Mouse (Mus musculus) MEL (cell line): ENCODE results near the gene Nsg1. TPM values are rescaled to one million over a fixed set of nuclear protein-coding genes. Genes with fewer than 3 reads are reported as not detected.

Source experiments
- DNase-seq: peaks from one replicate; pipeline ENCODE4 v3.0.0; 2011; ENCODE audit warnings: low read depth, low spot score
- H3K27ac ChIP-seq: 2 replicates; pipeline ENCODE4 v1.5.1; 2012; ENCODE audit warnings: low read depth, mild to moderate bottlenecking, control low read depth, low read length, moderate library complexity; ENCODE audit not compliant: control insufficient read depth
- H3K27me3 ChIP-seq, 2 experiments: fragments of 150-350 bp in 1 of 2; sonication (generic) in 1 of 2; 2 replicates each; pipeline ENCODE4 v1.6.1; 2012; ENCODE audit warnings: low read length in 2 of 2, mild to moderate bottlenecking in 2 of 2, improper control_type of control experiment in 1 of 2, moderate library complexity in 1 of 2; ENCODE audit not compliant: insufficient read depth in 2 of 2, control insufficient read depth in 1 of 2
- H3K36me3 ChIP-seq, 2 experiments: 2 replicates each; pipeline ENCODE4 v1.6.1; 2012 to 2014; ENCODE audit warnings: low read length in 2 of 2, improper control_type of control experiment in 1 of 2, inconsistent platforms in 1 of 2, mild to moderate bottlenecking in 1 of 2; ENCODE audit not compliant: insufficient read depth in 2 of 2, control insufficient read depth in 1 of 2
- H3K4me1 ChIP-seq, 2 experiments: fragments of 150-350 bp in 1 of 2; sonication (generic) in 1 of 2; 2 replicates each; pipeline ENCODE4 v1.6.1; 2012; ENCODE audit warnings: low read length in 2 of 2, improper control_type of control experiment in 1 of 2, mild to moderate bottlenecking in 1 of 2; ENCODE audit not compliant: insufficient read depth in 2 of 2, control insufficient read depth in 1 of 2
- H3K4me3 ChIP-seq, 2 experiments: fragments of 150-350 bp in 1 of 2; sonication (generic) in 1 of 2; 2 replicates each; pipeline ENCODE4 v1.5.1; 2012; ENCODE audit warnings: low read depth in 2 of 2, low read length in 2 of 2, mild to moderate bottlenecking in 2 of 2, moderate library complexity in 2 of 2, control low read depth in 1 of 2, improper control_type of control experiment in 1 of 2; ENCODE audit not compliant: control insufficient read depth in 1 of 2, insufficient read depth in 1 of 2
- H3K79me2 ChIP-seq: 2 replicates; pipeline ENCODE4 v1.6.1; 2012; ENCODE audit warnings: mild to moderate bottlenecking, low read length, moderate library complexity; ENCODE audit not compliant: control insufficient read depth, poor library complexity, insufficient read depth
- H3K9ac ChIP-seq: 2 replicates; pipeline ENCODE4 v1.6.1; 2012; ENCODE audit warnings: low read depth, mild to moderate bottlenecking, control low read depth, low read length, moderate library complexity; ENCODE audit not compliant: control insufficient read depth, poor library complexity, severe bottlenecking
- H3K9me3 ChIP-seq: fragments of 150-350 bp; sonication (generic); replicated peaks from 2 replicates; pipeline ENCODE4 v1.6.1; 2012; ENCODE audit warnings: mild to moderate bottlenecking, low read length, improper control_type of control experiment, moderate library complexity; ENCODE audit not compliant: insufficient read depth
- CHD1 ChIP-seq: IDR thresholded peaks from 2 replicates; pipeline ENCODE4 v1.6.1; 2012; ENCODE audit warnings: low read depth, mild to moderate bottlenecking, inconsistent platforms, low read length, improper control_type of control experiment
- CHD2 ChIP-seq: IDR thresholded peaks from 2 replicates; pipeline ENCODE4 v1.6.1; 2011; ENCODE audit warnings: low read length, improper control_type of control experiment
- ELF1 ChIP-seq: IDR thresholded peaks from 2 replicates; pipeline ENCODE4 v1.6.1; 2014; ENCODE audit warnings: low read depth, mild to moderate bottlenecking, inconsistent platforms, low read length, improper control_type of control experiment, moderate library complexity
- EP300 ChIP-seq, 2 experiments: IDR thresholded peaks; 2 replicates each; pipeline ENCODE4 v1.6.1; 2011; ENCODE audit warnings: improper control_type of control experiment in 2 of 2, low read length in 2 of 2, low read depth in 1 of 2, mild to moderate bottlenecking in 1 of 2
- GABPA ChIP-seq: IDR thresholded peaks from 2 replicates; pipeline ENCODE4 v1.6.1; 2012; ENCODE audit warnings: low read depth, mild to moderate bottlenecking, inconsistent platforms, low read length, improper control_type of control experiment, moderate library complexity
- HCFC1 ChIP-seq: IDR thresholded peaks from 2 replicates; pipeline ENCODE4 v1.6.1; 2012; ENCODE audit warnings: low read depth, mild to moderate bottlenecking, inconsistent platforms, low read length, improper control_type of control experiment, moderate library complexity
- MAFK ChIP-seq: IDR thresholded peaks from 2 replicates; pipeline ENCODE4 v1.6.1; 2011; ENCODE audit warnings: low read depth, mild to moderate bottlenecking, low read length, improper control_type of control experiment, borderline replicate concordance
- MAZ ChIP-seq: IDR thresholded peaks from 2 replicates; pipeline ENCODE4 v1.6.1; 2012; ENCODE audit warnings: low read depth, mild to moderate bottlenecking, inconsistent platforms, low read length, improper control_type of control experiment
- MYC ChIP-seq: IDR thresholded peaks from 2 replicates; pipeline ENCODE4 v1.6.1; 2011; ENCODE audit warnings: low read depth, mild to moderate bottlenecking, low read length, improper control_type of control experiment, moderate library complexity
- NELFE ChIP-seq: IDR thresholded peaks from 2 replicates; pipeline ENCODE4 v1.6.1; 2011; ENCODE audit warnings: low read depth, low read length, improper control_type of control experiment
- NRF1 ChIP-seq: IDR thresholded peaks from 2 replicates; pipeline ENCODE4 v1.6.1; 2014; ENCODE audit warnings: low read depth, mild to moderate bottlenecking, inconsistent platforms, low read length, improper control_type of control experiment, moderate library complexity; ENCODE audit not compliant: poor library complexity, insufficient read depth, severe bottlenecking
- POLR2A ChIP-seq, 2 experiments: IDR thresholded peaks; 2 replicates each; pipeline ENCODE4 v1.6.1; 2011 to 2012; ENCODE audit warnings: low read length in 2 of 2, mild to moderate bottlenecking in 2 of 2, control low read depth in 1 of 2, improper control_type of control experiment in 1 of 2, low read depth in 1 of 2, moderate library complexity in 1 of 2; ENCODE audit not compliant: control insufficient read depth in 1 of 2, insufficient read depth in 1 of 2, poor library complexity in 1 of 2
- RCOR1 ChIP-seq: IDR thresholded peaks from 2 replicates; pipeline ENCODE4 v1.6.1; 2012; ENCODE audit warnings: low read depth, mild to moderate bottlenecking, inconsistent platforms, low read length, improper control_type of control experiment
- SIN3A ChIP-seq: IDR thresholded peaks from 2 replicates; pipeline ENCODE4 v1.6.1; 2012; ENCODE audit warnings: low read length, improper control_type of control experiment, inconsistent platforms
- SMC3 ChIP-seq: IDR thresholded peaks from 2 replicates; pipeline ENCODE4 v1.6.1; 2011; ENCODE audit warnings: low read depth, low read length, improper control_type of control experiment
- TAL1 ChIP-seq: IDR thresholded peaks from 2 replicates; pipeline ENCODE4 v1.6.1; 2012; ENCODE audit warnings: mild to moderate bottlenecking, inconsistent platforms, low read length, moderate library complexity, mixed read lengths
- TCF12 ChIP-seq: IDR thresholded peaks from 2 replicates; pipeline ENCODE4 v1.6.1; 2014; ENCODE audit warnings: low read depth, mild to moderate bottlenecking, inconsistent platforms, low read length, improper control_type of control experiment, moderate library complexity
- USF1 ChIP-seq: IDR thresholded peaks from 2 replicates; pipeline ENCODE4 v1.6.1; 2014; ENCODE audit warnings: low read depth, mild to moderate bottlenecking, inconsistent platforms, low read length, improper control_type of control experiment, moderate library complexity
- USF2 ChIP-seq, 2 experiments: IDR thresholded peaks; 2 replicates each; pipeline ENCODE4 v1.6.1; 2011 to 2012; ENCODE audit warnings: improper control_type of control experiment in 2 of 2, low read length in 2 of 2, borderline replicate concordance in 1 of 2, inconsistent platforms in 1 of 2, low read depth in 1 of 2, mild to moderate bottlenecking in 1 of 2; ENCODE audit not compliant: insufficient read depth in 1 of 2
- ZKSCAN1 ChIP-seq: IDR thresholded peaks from 2 replicates; pipeline ENCODE4 v1.6.1; 2012; ENCODE audit warnings: low read depth, mild to moderate bottlenecking, inconsistent platforms, low read length, improper control_type of control experiment, moderate library complexity
- polyA plus RNA-seq, 2 experiments: library from polyadenylated mRNA; stranded (reverse) in 1 of 2; unstranded in 1 of 2; fragments of >175 nt in 1 of 2; fragments of >200 nt in 1 of 2; gene quantifications; 2 replicates each; pipeline versions ENCODE4 v1.2.1 to v1.2.4; 2012; ENCODE audit warnings: low replicate concordance in 2 of 2, low read depth in 1 of 2; ENCODE audit not compliant: insufficient read length in 2 of 2, insufficient read depth in 1 of 2, missing spikeins in 1 of 2
- total RNA-seq: library from RNA; depleted of rRNA; stranded (reverse); fragments of 300-350 nt; gene quantifications from 2 replicates; pipeline ENCODE4 v1.2.3, GENCODE M21; 2012

Gene Nsg1
- total and polyA plus RNA-seq, 3 experiments: 0.12 to 0.18 TPM; not detected in 1

DNA sequence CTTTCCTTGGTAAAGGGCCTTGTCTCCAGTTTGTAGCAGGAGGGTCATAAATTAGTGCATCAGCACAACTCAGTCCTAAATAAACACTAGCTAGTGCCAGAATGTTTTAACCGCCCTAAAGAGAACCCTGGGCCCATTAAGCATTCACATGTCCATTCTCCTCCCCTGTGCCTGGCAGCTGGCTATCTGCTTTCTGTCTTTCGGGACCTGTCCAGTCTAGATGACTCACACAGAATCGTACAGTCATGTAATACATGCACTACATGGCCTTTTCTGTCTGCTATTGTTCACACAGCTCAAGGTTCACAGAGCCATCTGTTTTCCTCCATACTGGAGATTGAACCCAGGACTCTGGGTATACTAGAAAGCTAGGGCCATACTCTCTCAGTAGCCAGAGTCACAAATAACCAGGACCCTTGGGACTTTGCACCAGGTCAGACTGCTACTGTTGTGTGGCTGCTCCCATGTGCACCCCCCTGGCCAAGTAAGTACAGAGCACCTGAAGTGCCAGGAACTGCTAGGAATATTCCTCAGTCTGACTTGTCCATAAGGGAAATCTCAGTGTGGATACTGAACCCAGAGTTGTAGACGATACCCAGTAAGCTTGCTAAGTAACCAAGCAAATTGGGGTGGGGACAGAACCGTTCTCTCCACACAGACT, 37.2 kb upstream of the Nsg1 start:
- Histone ChIP-seq H3K9me3 (no peaks in the 10 kb centered on the region), H3K9ac (no peak overlapping the region)
- no peak for TF ChIP-seq HCFC1
- TF ChIP-seq TAL1: no peak
- no peak for TF ChIP-seq CHD1
- no peak for TF ChIP-seq CHD2
- no peak for TF ChIP-seq USF2 (IDR thresholded peaks at IDR 0.05; ENCODE audit: borderline replicate concordance in 1 of 2, insufficient read depth in 1 of 2, low read depth in 1 of 2, low read length in 2 of 2)
- TF ChIP-seq SMC3: no peak
- no peak for TF ChIP-seq ELF1
- no peak for TF ChIP-seq GABPA
- TF ChIP-seq NELFE: no peak
- TF ChIP-seq MYC: no peak
- no peak for TF ChIP-seq SIN3A
- TF ChIP-seq TCF12: no peak
- no peak for TF ChIP-seq MAZ
- no peak for TF ChIP-seq RCOR1
- TF ChIP-seq ZKSCAN1: no peak
- TF ChIP-seq EP300 (IDR thresholded peaks at IDR 0.05; ENCODE audit: low read depth in 1 of 2, low read length in 2 of 2): no peak
- TF ChIP-seq NRF1: no peak
- no peak for TF ChIP-seq POLR2A (IDR thresholded peaks at IDR 0.05; ENCODE audit: control insufficient read depth in 1 of 2, insufficient read depth in 1 of 2, low read depth in 1 of 2, low read length in 2 of 2, poor library complexity in 1 of 2)
- no peak for TF ChIP-seq USF1
- no peak for TF ChIP-seq MAFK

DNA sequence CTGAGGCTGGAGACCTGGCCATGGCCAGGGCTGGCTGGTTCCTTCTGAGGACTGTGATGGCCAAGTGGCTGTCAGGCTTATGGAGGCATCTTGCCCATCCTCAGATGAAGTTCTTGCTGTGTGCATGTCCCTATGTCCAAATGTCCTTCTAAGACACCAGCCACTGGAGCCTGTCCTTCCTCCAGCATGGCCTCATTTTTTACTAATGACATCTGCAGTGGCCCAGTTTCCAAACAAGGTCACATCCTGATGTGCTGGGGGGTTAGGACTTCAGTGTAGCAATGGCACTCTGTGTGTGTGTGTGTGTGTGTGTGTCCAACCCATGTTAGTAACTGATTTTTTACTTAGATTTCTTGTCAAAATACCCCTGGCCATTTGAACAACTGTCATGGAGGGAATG, 36.2 kb upstream of the Nsg1 start:
- H3K79me2 ChIP-seq: no peaks in the 10 kb centered on the region
- no peak overlapping the region for H3K4me3 ChIP-seq

More for the DNA sequence above, 37.2 kb upstream of the Nsg1 start:
- H3K4me3 ChIP-seq: no peak overlapping the region
- H3K27me3 ChIP-seq: no peaks in the 10 kb centered on the region
- H3K27ac ChIP-seq: no peak overlapping the region
- H3K79me2 ChIP-seq: no peaks in the 10 kb centered on the region
- no peaks in the 10 kb centered on the region for H3K36me3 ChIP-seq
- DNase-seq: no peak
- no peaks in the 10 kb centered on the region for H3K4me1 ChIP-seq

More for the DNA sequence above, 36.2 kb upstream of the Nsg1 start:
- no peak overlapping the region for H3K27ac ChIP-seq
- no peaks in the 10 kb centered on the region for H3K4me1 ChIP-seq
- TF ChIP-seq SMC3: no peak
- H3K36me3 ChIP-seq: no peaks in the 10 kb centered on the region
- no peak overlapping the region for H3K9ac ChIP-seq
- H3K27me3 ChIP-seq: no peaks in the 10 kb centered on the region
- no peak for DNase-seq
- H3K9me3 ChIP-seq: no peaks in the 10 kb centered on the region
